Mouse (Mus musculus) stomach, postnatal 0 days (tissue): ENCODE data around the gene Cygb.

ENCODE experiments used
- CTCF ChIP-seq: IDR thresholded peaks from 2 replicates; pipeline ENCODE4 v1.5.1; 2016; ENCODE audit warnings: antibody characterized with exemption, low read depth, mild to moderate bottlenecking, moderate library complexity
- EP300 ChIP-seq: optimal IDR thresholded peaks from 2 replicates; pipeline ENCODE3; 2016; ENCODE audit warnings: antibody characterized with exemption

DNA sequence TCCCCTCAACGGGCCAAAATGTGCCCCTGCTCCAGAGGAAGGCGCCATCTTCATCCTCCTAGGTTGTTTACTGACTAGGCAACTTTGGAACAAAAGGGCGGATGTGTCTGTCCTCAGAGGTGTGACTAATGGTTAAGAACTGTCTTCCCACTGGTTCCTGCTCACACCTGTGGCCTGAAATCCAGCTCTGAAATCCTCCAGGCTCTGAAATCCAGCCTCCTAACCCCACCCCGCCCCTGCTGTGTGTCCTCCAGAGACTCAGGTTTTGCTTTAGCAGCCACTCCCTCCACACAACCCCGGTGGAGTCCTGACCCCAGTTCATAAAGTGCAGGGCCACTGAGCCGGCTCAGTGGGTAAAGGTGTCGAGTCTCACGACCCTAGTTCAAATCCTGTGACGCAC lies 43.4 kb upstream of the Cygb start:
- TF ChIP-seq CTCF: no peak
- TF ChIP-seq EP300: no peak
